Mouse (Mus musculus): ENCODE measurements around the gene Tas2r119.

DNA sequence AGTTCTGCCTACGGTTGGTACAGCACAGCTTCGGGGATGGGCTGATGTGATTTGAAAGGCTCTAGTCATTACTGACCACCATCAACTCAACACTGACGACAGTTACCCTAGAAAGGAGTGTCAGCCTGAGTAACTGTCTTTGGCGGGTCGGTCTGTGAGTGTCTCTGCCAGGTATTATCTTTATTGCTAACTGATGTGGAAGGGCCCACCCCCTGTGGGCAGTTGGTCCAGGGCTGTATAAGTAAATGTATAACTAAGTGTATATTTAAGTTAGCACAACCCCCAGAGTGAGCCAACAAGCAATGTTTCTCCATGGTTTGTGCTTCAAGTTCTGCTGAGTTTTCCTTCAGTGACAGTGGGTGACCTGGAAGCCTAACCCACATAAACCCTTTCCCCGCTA is 13.3 kb downstream of the Tas2r119 start:
- TF ChIP-seq CTCF (IDR thresholded peaks at IDR 0.05; ENCODE audit: borderline replicate concordance, insufficient read depth, low read length) (no peak), POLR2A (IDR thresholded peaks at IDR 0.05; ENCODE audit: low read depth, low read length) (no peak)

Measured in embryonic fibroblast, embryonic 13.5 days (primary cell).